Mouse (Mus musculus): ENCODE measurements around the gene Siah2. TPM values are rescaled to one million over a fixed set of nuclear protein-coding genes. Genes with fewer than 3 reads are reported as not detected.

Gene Siah2
- polyA plus RNA-seq, 1 experiment, result 31.2 TPM

DNA sequence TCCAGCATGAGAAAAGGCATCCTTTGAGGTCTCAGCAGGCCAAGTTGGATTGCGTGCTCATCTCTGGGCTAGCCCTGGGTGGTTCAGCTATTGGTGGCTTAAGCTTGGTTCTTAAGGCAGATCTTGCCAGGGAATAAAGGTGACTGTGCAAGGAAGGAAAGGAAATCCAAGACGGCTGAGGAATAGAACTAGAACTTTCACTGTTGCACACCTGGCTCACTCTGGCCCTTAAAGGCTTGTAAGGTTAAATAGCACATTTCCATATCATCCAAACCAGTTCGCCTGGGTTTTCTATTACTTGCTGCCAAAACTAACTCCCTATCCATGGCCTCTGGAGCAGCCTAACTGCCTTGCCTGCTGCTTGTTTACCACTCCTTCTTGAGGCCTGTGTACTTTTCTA is 38.4 kb upstream of the Siah2 start:
- Histone ChIP-seq H3K27me3 (ENCODE audit: control insufficient read depth, insufficient read depth, insufficient read length) (no peaks in the 10 kb centered on the region), H3ac (ENCODE audit: control insufficient read depth, insufficient read length) (no peak overlapping the region), H3K79me2 (ENCODE audit: control insufficient read depth, insufficient read depth) (no peaks in the 10 kb centered on the region), H3K4me2 (ENCODE audit: low read depth) (no peak overlapping the region), H3K36me3 (ENCODE audit: control insufficient read depth, insufficient read depth) (no peaks in the 10 kb centered on the region), H3K4me3 (no peak overlapping the region)
- TF ChIP-seq MAX (IDR thresholded peaks at IDR 0.05; ENCODE audit: low read depth) (no peak), MYOG (IDR thresholded peaks at IDR 0.05; ENCODE audit: control insufficient read depth in 1 of 3, insufficient read depth in 1 of 3, insufficient read length in 2 of 3, low read depth in 2 of 3) (no peak), SRF (IDR thresholded peaks at IDR 0.05; ENCODE audit: control insufficient read depth, insufficient read length, low read depth) (no peak), POLR2A (IDR thresholded peaks at IDR 0.05; ENCODE audit: insufficient read length, low read depth) (no peak), MYOD1 (IDR thresholded peaks at IDR 0.05; ENCODE audit: control insufficient read depth in 1 of 3, insufficient read length in 2 of 3, low read depth in 2 of 3) (no peak), CEBPB (IDR thresholded peaks at IDR 0.05; ENCODE audit: insufficient read depth, poor library complexity, severe bottlenecking) (no peak), E2F4 (IDR thresholded peaks at IDR 0.05; ENCODE audit: insufficient read depth) (no peak), TCF12 (IDR thresholded peaks at IDR 0.05; ENCODE audit: insufficient read depth, poor library complexity, severe bottlenecking) (no peak), POLR2AphosphoS2 (IDR thresholded peaks at IDR 0.05; ENCODE audit: insufficient read length, low read depth) (no peak), USF1 (IDR thresholded peaks at IDR 0.05; ENCODE audit: low read depth) (no peak), REST (IDR thresholded peaks at IDR 0.05; ENCODE audit: insufficient read depth, insufficient read length) (no peak)

DNA sequence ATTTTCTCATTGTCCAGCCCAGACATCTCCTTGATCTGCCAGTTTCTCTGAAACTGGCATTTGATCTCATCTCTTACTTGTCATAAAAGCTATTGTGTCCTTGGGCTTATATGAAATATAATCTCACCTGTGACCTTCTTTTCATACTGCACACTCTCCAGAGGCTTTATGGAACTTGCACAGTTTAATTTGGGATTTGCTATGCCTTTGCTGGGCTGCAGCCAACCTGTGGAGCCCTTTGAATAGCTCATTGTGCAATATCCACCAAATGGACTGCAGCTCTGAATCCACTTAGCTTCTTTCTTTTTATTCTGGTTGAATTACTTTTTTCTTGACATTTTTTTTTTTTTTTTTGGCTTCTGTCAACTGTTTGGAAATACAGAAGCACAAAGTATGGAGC is 37.3 kb upstream of the Siah2 start:
- Histone ChIP-seq H3K79me2 (ENCODE audit: control insufficient read depth, insufficient read depth) (no peaks in the 10 kb centered on the region), H3K4me2 (ENCODE audit: low read depth) (no peak overlapping the region), H3ac (ENCODE audit: control insufficient read depth, insufficient read length) (no peak overlapping the region), H3K27me3 (ENCODE audit: control insufficient read depth, insufficient read depth, insufficient read length) (no peaks in the 10 kb centered on the region), H3K4me3 (no peak overlapping the region), H3K36me3 (ENCODE audit: control insufficient read depth, insufficient read depth) (no peaks in the 10 kb centered on the region)
- TF ChIP-seq CEBPB (IDR thresholded peaks at IDR 0.05; ENCODE audit: insufficient read depth, poor library complexity, severe bottlenecking) (0 out of 2 replicates have a peak, but pooled peaks have one; percentile 57), POLR2AphosphoS2 (IDR thresholded peaks at IDR 0.05; ENCODE audit: insufficient read length, low read depth) (no peak)

DNA sequence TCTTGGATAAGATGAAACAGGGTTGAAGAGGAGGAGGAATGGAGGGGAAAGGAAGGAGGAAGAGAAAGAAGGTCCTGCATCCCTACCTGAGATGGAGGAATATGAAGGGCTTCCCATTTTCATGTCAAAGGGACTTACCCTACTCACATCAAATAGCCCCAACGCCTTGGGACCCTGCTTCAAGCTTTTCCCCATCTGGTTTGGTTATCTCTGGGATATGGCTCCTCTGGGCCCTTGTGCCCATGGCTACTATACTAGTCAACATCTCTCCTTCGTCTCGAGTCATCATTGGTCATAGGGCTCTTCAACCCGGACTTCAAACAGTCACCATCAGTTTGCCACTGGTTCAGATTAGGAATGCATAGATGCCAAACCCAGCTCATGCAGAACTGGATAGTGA is 35.4 kb upstream of the Siah2 start:
- no peaks in the 10 kb centered on the region for H3K27me3 ChIP-seq (ENCODE audit: control insufficient read depth, insufficient read depth, insufficient read length)
- no peak for TF ChIP-seq MYOG (IDR thresholded peaks at IDR 0.05; ENCODE audit: control insufficient read depth in 1 of 3, insufficient read depth in 1 of 3, insufficient read length in 2 of 3, low read depth in 2 of 3)
- H3K79me2 ChIP-seq (ENCODE audit: control insufficient read depth, insufficient read depth), result no peaks in the 10 kb centered on the region
- H3ac ChIP-seq (ENCODE audit: control insufficient read depth, insufficient read length), result no peak overlapping the region
- H3K36me3 ChIP-seq (ENCODE audit: control insufficient read depth, insufficient read depth), result no peaks in the 10 kb centered on the region
- H3K4me3 ChIP-seq, result no peak overlapping the region
- H3K4me2 ChIP-seq (ENCODE audit: low read depth), result no peak overlapping the region

DNA sequence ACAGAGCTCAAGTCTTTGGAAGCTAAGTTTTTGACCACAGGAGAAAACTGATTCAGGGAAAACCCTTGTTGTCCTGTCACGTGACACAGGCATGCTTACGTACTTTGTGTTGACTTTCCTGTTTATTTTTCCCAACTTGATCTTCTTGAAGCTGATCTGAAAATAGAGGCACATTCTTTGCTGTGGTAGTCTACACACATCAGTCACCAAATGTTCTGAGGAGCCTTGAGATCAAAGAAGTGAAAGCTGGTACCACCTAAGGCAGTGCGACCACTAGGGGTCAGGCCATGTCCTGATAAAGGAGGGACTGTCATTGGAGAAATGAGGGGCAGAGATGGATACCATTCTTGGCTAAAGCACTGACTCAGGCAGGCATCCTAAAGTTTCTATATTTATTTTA is 34.8 kb upstream of the Siah2 start:
- no peaks in the 10 kb centered on the region for H3K36me3 ChIP-seq (ENCODE audit: control insufficient read depth, insufficient read depth)
- no peaks in the 10 kb centered on the region for H3K27me3 ChIP-seq (ENCODE audit: control insufficient read depth, insufficient read depth, insufficient read length)
- H3ac ChIP-seq (ENCODE audit: control insufficient read depth, insufficient read length), result no peak overlapping the region
- peak overlapping the region; percentile 44 for H3K4me2 ChIP-seq (ENCODE audit: low read depth)
- H3K4me3 ChIP-seq, result no peak overlapping the region
- no peak for TF ChIP-seq TCF12 (IDR thresholded peaks at IDR 0.05; ENCODE audit: insufficient read depth, poor library complexity, severe bottlenecking)
- TF ChIP-seq MYOG (IDR thresholded peaks at IDR 0.05; ENCODE audit: control insufficient read depth in 1 of 3, insufficient read depth in 1 of 3, insufficient read length in 2 of 3, low read depth in 2 of 3), result no peak
- peak; percentile 18 for TF ChIP-seq USF1 (IDR thresholded peaks at IDR 0.05; ENCODE audit: low read depth)
- H3K79me2 ChIP-seq (ENCODE audit: control insufficient read depth, insufficient read depth), result no peaks in the 10 kb centered on the region

DNA sequence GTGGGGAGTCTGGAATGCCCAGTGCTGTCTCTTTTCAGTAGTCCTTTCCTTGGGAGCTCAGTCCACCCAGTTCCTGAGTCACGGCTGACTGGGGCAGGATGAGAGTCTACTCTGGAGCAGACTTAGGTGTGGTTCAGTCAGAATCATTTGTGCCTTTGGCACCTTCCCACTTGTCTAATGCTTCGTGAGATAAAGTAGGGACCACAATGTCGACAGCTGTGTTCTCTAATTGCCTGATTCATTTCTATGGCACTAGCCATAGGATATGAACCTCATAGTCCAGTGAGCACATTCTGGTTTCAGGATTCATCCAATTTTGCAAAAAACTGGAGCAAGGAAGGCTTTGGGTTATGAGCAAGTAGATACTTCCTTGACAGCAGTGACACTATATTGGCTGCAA is 34.2 kb upstream of the Siah2 start:
- Histone ChIP-seq H3K4me3 (no peak overlapping the region), H3ac (ENCODE audit: control insufficient read depth, insufficient read length) (no peak overlapping the region), H3K36me3 (ENCODE audit: control insufficient read depth, insufficient read depth) (no peaks in the 10 kb centered on the region), H3K79me2 (ENCODE audit: control insufficient read depth, insufficient read depth) (no peaks in the 10 kb centered on the region), H3K27me3 (ENCODE audit: control insufficient read depth, insufficient read depth, insufficient read length) (no peaks in the 10 kb centered on the region), H3K4me2 (ENCODE audit: low read depth) (peak overlapping the region; percentile 44)
- TF ChIP-seq E2F4 (IDR thresholded peaks at IDR 0.05; ENCODE audit: insufficient read depth) (no peak), MYOD1 (IDR thresholded peaks at IDR 0.05; ENCODE audit: control insufficient read depth in 1 of 3, insufficient read length in 2 of 3, low read depth in 2 of 3) (peak in 2 of 3 experiments; percentile 26 to 71), TCF3 (IDR thresholded peaks at IDR 0.05; ENCODE audit: insufficient read length, low read depth) (no peak), POLR2A (IDR thresholded peaks at IDR 0.05; ENCODE audit: insufficient read length, low read depth) (no peak), SRF (IDR thresholded peaks at IDR 0.05; ENCODE audit: control insufficient read depth, insufficient read length, low read depth) (no peak), MAX (IDR thresholded peaks at IDR 0.05; ENCODE audit: low read depth) (no peak), POLR2AphosphoS2 (IDR thresholded peaks at IDR 0.05; ENCODE audit: insufficient read length, low read depth) (no peak), USF1 (IDR thresholded peaks at IDR 0.05; ENCODE audit: low read depth) (no peak), TCF12 (IDR thresholded peaks at IDR 0.05; ENCODE audit: insufficient read depth, poor library complexity, severe bottlenecking) (no peak), CEBPB (IDR thresholded peaks at IDR 0.05; ENCODE audit: insufficient read depth, poor library complexity, severe bottlenecking) (no peak), REST (IDR thresholded peaks at IDR 0.05; ENCODE audit: insufficient read depth, insufficient read length) (no peak), MYOG (IDR thresholded peaks at IDR 0.05; ENCODE audit: control insufficient read depth in 1 of 3, insufficient read depth in 1 of 3, insufficient read length in 2 of 3, low read depth in 2 of 3) (peak in 1 of 3 experiments; percentile 45)

All from myocyte (in vitro differentiated cells).